Mouse (Mus musculus) fat pad, adult 2 months (tissue): ENCODE results near the gene Atp1a4.
"Not testable (repeated sequence)": the region's sequence is repeated elsewhere in the genome, so short reads cannot be mapped to it uniquely, and the experiment has no call there.

ENCODE experiments used
- DNase-seq: peaks from one replicate; pipeline ENCODE4 v3.0.0-alpha.2; 2011; ENCODE audit warnings: low read depth, low spot score; ENCODE audit errors: extremely low read depth

Atp1a4 gene

GRCm38 (mm10) chr1:172281522-172282254 is 23.5 kb upstream of the Atp1a4 start:
- DNase-seq: peak; percentile 45

- DNase-seq: no peak
These were observed 21.7 kb upstream of the Atp1a4 start for GRCm38 (mm10) chr1:172279768-172280509.

- DNase-seq: no peak
These were observed 20.1 kb upstream of the Atp1a4 start for GRCm38 (mm10) chr1:172278328-172278727.

- DNase-seq: no peak
These were observed 19.0 kb upstream of the Atp1a4 start for GRCm38 (mm10) chr1:172277172-172277571.

- DNase-seq: no peak
These were observed 16.3 kb upstream of the Atp1a4 start for GRCm38 (mm10) chr1:172274547-172274946.

- no peak for DNase-seq
These were observed 15.9 kb upstream of the Atp1a4 start for GRCm38 (mm10) chr1:172274116-172274515.

GRCm38 (mm10) chr1:172273386-172273785 is 15.2 kb upstream of the Atp1a4 start:
- no peak for DNase-seq

GRCm38 (mm10) chr1:172271765-172272164 is 13.6 kb upstream of the Atp1a4 start:
- no peak for DNase-seq

- DNase-seq: no peak
These were observed 13.0 kb upstream of the Atp1a4 start for GRCm38 (mm10) chr1:172271208-172271607.

- DNase-seq: no peak
These were observed 3.4 kb upstream of the Atp1a4 start, which contains the start of gene Igsf8 for GRCm38 (mm10) chr1:172261477-172262078. Gene Igsf8, plus strand, starts transcription at chr1:172261641.

GRCm38 (mm10) chr1:172247679-172248078 is 10.5 kb downstream of the Atp1a4 start:
- DNase-seq: no peak

GRCm38 (mm10) chr1:172247216-172247615 is 11.0 kb downstream of the Atp1a4 start:
- DNase-seq: no peak

GRCm38 (mm10) chr1:172244645-172245044 is 13.6 kb downstream of the Atp1a4 start:
- not testable (repeated sequence) for DNase-seq

GRCm38 (mm10) chr1:172243547-172244205 is 14.5 kb downstream of the Atp1a4 start:
- DNase-seq: no peak

GRCm38 (mm10) chr1:172242401-172242800 is 15.8 kb downstream of the Atp1a4 start:
- DNase-seq: no peak

GRCm38 (mm10) chr1:172240945-172241708 is 17.1 kb downstream of the Atp1a4 start:
- no peak for DNase-seq

- DNase-seq: no peak
These were observed 29.0 kb downstream of the Atp1a4 start for GRCm38 (mm10) chr1:172229215-172229614.

- no peak for DNase-seq
These were observed 30.0 kb downstream of the Atp1a4 start for GRCm38 (mm10) chr1:172228209-172228608.

- no peak for DNase-seq
These were observed 36.7 kb downstream of the Atp1a4 start for GRCm38 (mm10) chr1:172221297-172222063.

GRCm38 (mm10) chr1:172220414-172220813 is 37.8 kb downstream of the Atp1a4 start:
- no peak for DNase-seq
